Mouse (Mus musculus) thymus, postnatal 4 days (tissue): Measurements from ENCODE around the gene Cfap58.

ENCODE experiments used
- DNase-seq: peaks from one replicate; pipeline ENCODE4 v3.0.0; 2021

Gene Cfap58

DNA sequence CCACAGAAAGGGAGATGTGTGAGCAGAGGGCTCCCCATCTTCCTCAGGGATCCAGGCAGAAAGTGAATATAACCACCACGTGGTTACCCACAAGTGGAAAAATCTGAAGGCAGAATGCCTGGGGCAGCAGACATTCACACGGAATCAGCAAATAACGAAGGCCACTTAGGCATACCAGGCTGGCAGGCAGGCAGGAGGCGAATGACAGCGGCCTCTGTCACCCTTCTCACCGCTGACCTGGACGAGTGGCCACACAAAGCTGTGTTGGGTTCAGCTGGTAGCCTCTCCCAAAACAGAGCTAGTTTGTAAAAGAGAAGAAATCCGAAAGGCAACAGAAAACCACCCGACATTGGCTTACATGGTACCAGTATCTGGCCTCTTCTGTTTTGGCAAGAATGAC lies 19.5 kb upstream of the Cfap58 start:
- DNase-seq = no peak

- no peak for DNase-seq
Measured at GRCm38 (mm10) chr19:47918455-47919101, 18.9 kb upstream of the Cfap58 start.

DNA sequence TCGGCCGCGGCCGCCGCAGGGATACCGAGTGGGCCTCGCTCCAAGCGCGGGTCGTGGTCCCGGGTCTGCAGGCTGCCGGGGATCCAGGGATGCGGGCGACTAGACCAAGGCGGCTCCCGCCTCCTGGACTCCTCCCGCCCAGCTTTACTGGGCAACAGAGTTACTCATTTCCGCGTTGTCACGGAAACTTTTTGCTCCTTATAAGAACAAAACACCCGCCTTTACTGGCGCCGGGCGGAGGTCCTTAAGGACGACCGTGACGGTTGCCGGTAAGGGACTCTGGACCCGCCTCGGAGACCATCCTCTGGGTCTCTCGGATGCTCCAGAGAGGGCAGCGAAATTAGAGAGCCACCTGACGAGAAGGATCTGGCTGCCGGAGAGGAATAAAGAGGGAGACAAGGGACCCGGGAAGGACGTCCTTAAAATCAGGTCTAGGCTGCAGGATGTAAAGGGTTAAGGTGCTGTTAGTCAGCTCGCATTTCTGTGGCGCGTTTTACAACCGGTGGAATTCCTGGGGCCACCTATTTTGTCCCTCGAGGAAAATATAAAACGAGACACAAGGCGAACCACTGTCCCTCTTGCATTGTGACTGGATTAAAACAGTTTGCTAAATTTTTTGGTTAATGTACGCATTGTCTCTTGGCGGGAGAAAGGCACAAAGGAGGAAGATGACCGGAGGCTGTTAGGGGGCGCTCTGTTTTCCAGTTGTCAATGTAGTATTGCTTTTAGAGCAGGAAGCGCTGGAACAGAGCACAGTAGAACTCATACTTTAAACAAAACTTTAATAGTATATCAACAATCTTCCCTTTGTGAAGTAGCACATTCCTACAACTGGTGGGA lies 18.1 kb upstream of the Cfap58 start, which contains the start of the genes Cfap43 and Itprip:
TSS of gene Cfap43 (minus strand) at position 162 of the 840 bp plus-strand sequence.
TSS of gene Itprip (minus strand) at position 174 of the 840 bp plus-strand sequence.
- DNase-seq = peak; percentile 84

DNA sequence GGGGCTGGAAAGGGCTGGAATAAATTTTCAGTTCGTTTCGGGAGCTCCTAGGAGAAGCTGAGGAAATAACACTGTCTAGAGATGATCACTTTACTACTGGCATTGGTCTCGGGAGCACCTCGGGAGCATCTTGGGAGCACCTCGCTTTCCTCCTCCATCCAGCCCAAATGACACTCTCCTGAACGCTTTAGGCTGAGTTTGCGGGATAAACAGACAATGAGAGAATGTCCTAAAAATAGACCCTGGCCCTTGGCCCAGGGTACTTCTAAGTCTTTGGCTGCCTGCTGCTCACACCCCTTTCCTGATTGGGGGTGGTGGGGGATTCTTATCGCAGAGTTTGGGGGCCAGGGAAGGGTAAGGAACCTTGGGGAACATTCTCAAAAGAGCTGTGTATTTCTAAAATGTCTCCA lies 17.5 kb upstream of the Cfap58 start:
- DNase-seq = no peak

DNA sequence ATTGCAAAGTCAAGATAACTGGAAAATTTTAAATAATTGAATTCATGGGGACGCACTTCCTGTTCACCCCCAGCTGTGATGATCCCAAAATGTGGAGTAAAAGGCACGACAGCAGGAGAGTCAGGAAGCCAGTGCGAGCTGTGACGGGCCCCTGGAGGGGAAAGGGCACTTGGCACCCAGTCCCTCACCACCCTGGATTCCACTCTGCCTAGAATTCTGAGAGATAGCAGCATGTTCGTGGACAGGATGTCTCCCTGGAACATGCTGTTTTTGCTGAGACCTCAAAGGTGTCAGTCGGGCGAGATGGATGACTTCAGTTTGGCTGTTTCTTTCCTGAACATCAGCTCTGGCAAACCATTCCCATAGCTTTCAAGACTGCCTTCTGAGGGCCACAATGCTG lies 11.7 kb upstream of the Cfap58 start:
- no peak for DNase-seq

DNA sequence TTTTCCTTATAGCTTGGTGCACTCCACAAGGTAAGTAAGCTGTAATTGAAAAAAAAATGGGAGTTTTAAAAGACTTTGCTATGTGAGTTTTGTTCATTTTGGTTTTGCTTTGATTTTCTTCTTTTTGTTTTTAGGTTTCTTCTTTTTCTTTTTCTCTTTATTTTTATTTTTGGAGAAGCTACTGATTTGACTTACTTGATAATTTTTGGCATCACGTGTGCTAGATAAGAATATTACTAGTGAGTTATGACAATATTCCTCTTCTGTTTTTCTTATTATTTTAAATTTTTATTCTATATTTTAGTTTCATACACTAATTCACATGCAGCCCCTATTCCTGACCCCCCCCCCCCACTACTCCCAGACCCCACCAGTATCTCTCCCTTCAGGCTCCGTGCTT lies 10.4 kb upstream of the Cfap58 start:
- no peak for DNase-seq

- DNase-seq = no peak
Measured at GRCm38 (mm10) chr19:47929043-47929442, 8.4 kb upstream of the Cfap58 start.

DNA sequence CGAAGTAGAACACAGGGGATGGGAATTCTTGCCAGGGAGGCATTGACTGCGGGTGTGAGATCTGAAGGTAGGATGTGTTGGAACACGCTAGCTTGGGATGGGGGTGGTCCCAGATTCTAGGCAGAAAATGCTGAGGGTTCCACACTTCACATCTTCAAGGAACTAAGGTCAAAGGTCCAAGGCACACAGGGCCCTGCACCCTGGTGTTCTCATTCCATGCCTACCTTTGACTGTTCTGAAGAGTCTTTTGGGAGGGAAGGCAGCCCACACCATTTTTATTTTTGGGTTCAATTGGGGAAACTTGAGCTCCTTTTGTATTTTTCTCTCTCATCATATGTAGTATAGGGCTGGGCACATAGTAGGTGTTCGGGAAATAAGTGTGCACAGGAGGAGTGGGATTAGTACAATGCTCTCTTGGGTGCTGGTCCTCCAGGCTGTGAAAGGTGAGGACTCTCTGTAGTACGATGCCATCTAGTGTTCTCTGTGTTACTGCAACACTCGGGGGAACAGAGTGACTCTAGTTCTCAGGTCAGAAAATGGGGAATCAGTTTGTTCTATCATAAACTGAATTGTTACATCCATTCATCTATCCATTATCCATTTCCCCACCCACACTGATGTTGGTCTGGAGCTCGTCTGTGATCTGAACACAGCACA lies 5.4 kb upstream of the Cfap58 start:
- DNase-seq = peak; percentile 42

DNA sequence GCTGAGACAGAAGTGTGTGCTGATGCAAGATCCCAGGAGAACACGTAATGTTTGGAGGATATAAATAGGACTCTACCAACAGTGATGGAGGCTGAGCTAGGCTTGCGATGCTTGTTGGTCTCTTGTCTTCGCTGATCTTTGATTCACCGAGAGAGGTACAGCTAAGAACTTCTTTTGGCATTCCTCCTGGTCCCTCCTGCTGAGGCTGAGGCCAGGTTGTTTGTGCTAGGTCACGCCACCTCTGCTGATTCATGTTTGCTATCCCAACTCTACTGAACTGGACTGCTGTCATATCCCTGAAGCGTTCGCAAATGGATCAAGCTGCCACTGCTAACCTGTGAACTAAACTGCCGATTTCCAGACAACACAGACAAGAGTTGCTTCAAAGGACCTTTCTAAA lies 3.3 kb upstream of the Cfap58 start:
- DNase-seq = no peak

- DNase-seq = no peak
Measured at GRCm38 (mm10) chr19:47934636-47935238, 2.7 kb upstream of the Cfap58 start.

DNA sequence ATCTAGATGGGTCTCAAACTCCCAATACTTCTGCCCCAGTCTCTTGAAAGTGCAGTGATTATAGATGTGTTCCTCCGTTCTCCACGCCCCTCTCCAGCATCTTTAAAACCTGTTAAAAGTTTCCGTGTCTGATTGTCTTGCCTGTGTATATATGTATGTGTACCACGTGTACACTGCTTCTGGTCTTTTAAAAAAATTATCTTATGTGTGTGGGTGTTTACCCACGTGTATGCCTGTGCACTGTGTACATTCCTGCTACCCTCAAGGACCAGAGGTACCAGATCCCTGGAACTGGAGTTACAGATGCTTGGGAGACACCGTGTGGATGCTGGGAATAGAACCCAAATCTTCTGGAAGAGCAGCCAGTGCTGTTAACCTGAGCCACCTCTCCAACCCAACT lies 1.9 kb upstream of the Cfap58 start:
- no peak for DNase-seq

DNA sequence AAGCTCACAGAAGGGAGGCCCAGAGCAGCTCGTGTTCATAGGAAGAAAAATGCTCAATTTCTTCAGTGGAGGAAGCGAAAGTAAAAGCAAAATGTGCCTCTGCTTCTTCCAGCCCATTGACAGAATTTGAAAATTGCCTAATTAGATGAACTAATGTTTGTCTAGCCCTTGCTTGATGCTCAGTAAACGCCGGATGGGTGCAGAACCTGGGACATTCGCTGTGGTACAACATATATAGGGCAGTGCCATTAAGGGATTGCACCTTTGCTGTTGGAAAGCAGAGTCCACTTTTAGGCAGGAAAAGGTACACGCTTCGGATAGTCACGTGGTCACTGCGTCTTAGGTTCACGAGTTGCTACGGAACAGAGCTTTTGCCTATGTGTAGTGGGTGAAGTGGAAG lies 985 bp upstream of the Cfap58 start:
- no peak for DNase-seq

GRCm38 (mm10) chr19:47936938-47937337 lies 537 bp upstream of the Cfap58 start:
- no peak for DNase-seq

- DNase-seq = no peak
Measured at GRCm38 (mm10) chr19:47939361-47939760, 1.9 kb downstream of the Cfap58 start.

DNA sequence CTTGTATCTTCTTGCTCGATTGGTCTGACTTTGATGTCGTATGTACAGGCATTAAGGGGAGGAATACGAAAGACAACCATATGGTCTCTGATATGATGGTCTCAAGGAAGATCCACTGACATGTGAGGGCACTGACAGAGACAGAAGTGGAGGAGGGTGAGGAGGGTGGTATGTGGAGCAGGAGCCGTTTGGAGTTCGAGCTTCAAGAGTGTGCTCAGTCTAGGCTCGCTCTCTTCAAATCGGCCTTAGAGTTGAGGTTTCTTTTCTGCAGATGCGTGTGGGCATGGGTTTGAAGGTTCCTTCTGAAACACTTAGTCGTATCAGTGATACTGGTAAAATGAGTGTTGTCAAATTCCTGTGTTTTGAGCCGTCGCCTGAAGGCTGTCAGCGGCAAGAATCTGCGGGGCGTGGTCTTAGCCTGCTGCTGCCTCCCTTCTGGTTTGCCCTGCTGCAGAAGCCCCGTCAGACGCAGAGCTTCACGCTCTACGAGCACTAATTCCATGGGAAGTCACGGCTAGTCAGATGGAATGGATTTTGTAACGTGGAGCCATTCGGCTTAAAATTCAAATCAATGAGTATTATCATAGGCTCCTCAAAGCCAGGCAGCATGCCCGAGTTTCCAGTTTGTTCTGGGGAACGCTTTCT lies 9.5 kb downstream of the Cfap58 start:
- DNase-seq = no peak

- no peak for DNase-seq
Measured at GRCm38 (mm10) chr19:47950946-47951345, 13.5 kb downstream of the Cfap58 start.

GRCm38 (mm10) chr19:47953169-47953568 lies 15.7 kb downstream of the Cfap58 start:
- no peak for DNase-seq

GRCm38 (mm10) chr19:47958181-47958580 lies 20.7 kb downstream of the Cfap58 start:
- no peak for DNase-seq

- DNase-seq = no peak
Measured at GRCm38 (mm10) chr19:47968993-47969659, 31.7 kb downstream of the Cfap58 start.

DNA sequence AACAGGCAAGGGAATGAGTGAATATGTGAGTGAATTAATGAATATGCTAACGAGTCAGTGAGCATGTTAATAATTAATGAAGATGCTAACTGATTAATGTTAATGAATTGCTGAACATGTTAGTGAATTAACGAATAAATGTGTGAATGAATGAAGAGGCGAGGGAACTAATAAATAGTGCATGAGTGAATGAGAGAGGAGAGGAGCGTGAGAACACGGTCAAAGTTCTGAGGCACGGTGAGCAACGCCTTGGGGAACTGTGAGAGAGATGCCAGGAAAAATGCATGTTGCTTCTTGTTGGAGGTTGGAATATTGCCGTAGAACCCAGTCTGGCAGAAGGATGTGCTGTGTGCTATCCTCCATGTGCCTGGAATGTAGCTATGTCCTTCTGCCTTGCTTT lies 33.6 kb downstream of the Cfap58 start:
- no peak for DNase-seq

GRCm38 (mm10) chr19:47978109-47978701 lies 40.7 kb downstream of the Cfap58 start:
- no peak for DNase-seq

DNA sequence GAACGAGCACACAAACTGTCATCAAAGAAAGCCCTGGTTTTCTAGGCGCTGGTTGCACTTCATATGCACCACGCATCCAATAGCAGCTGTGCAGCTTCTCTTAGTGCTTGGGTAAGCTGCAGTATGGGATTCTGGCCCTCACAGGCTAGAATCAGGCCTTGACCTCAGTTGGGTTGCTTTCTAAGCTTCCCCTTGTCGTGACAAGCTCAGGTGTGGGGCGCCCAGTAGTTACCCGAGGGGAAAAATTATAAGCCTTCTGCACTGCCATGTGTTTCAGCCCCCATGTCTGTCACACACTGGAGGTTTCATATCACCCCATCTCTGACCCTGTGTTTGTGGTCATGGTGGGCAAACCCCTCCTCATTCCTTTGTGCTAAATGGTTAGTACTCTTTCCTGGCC lies 42.0 kb downstream of the Cfap58 start:
- DNase-seq = no peak
